In the genomic region with DNA sequence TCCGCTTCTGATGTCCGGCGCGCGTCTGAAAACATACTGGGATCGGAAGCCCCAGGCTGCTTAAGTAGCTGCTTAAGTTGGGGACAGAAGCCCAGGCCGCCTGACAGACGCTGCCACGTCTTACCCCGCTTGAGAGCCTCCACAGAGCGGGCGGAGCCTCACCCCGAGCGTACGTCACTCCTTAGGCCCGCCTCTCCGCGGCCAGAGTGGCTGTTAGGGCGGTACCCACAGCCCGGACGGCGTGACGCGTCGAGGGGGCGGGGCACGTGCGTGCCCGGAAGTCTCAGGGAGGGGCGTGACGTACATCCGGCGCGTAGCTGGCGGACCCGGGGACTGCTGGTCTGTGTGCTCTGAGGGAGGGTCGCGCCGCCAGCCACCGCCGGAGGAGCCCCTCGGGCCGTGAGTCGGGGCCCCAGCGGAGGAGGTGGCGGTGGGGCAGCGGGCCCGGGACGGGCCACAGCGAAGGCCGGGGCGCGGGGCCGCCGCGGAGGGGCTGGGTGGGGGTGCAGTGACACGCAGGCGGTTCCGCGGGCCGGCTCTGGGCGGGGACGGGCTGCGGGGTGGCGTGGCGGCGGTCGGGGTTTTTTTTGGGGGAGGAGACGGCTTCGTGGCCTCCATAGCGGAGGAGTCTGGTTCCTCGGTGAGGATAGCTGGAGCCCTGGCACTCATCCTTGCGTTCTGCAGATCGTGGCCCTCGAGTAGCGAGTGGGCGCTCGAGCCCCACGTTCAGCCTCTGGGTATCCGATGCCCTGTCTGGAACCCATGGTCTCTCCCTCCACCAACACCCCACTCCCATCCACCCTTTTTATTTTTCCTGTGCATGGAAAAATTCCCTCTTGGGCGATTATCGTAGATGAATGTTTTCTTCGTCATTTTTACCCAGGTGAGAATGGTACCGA, we compare ENCODE assay signal across 7 mouse cellular contexts. TPM values are rescaled to one million over a fixed set of nuclear protein-coding genes. Genes with fewer than 3 reads are reported as not detected.
DNase-seq lines count a peak whose midpoint lies in the region; ATAC-seq lines count a peak whose summit lies in the region.

A gene (plus strand): TSS at position 285 of the 899 bp plus-strand sequence.

- H3K4me1 ChIP-seq in intestine, embryonic 16.5 days (ENCODE audit: control insufficient read depth, insufficient read depth, low read length): 0 out of 2 replicates have a peak, but pooled peaks cover 3% of the 10 kb centered on the region
- peaks cover 12% of the 10 kb centered on the region for H3K4me1 ChIP-seq in midbrain, embryonic 11.5 days (ENCODE audit: control insufficient read depth, insufficient read depth, low read length)

- H3K9me3 ChIP-seq in intestine, embryonic 16.5 days (ENCODE audit: control insufficient read depth, low read length): no peaks in the 10 kb centered on the region
- no peaks in the 10 kb centered on the region for H3K9me3 ChIP-seq in midbrain, embryonic 11.5 days (ENCODE audit: control insufficient read depth, low read length)

- peak within 1 kb of the TSS; percentile 93 for H3K4me3 ChIP-seq in intestine, embryonic 16.5 days (ENCODE audit: low read length)
- peak within 1 kb of the TSS; percentile 99 for H3K4me3 ChIP-seq in midbrain, embryonic 11.5 days (ENCODE audit: low read depth, low read length)

- H3K9ac ChIP-seq in intestine, embryonic 16.5 days (ENCODE audit: low read depth, low read length): peak within 1 kb of the TSS; percentile 98
- peak within 1 kb of the TSS; percentile 87 for H3K9ac ChIP-seq in midbrain, embryonic 11.5 days (ENCODE audit: low read length)

- intact Hi-C loops in left cerebral cortex, postnatal 36 days (cut with DNase I): loop anchor here (1.0 kb wide), 1 partner anchor 15 kb away; a partner anchor contains a TSS

- H3K27me3 ChIP-seq in intestine, embryonic 16.5 days (replicated peaks; ENCODE audit: control insufficient read depth, insufficient read depth, low read length): no peaks in the 10 kb centered on the region
- H3K27me3 ChIP-seq in midbrain, embryonic 11.5 days (ENCODE audit: control insufficient read depth, insufficient read depth, low read length): no peaks in the 10 kb centered on the region

- ATAC-seq in intestine, embryonic 16.5 days: peak; percentile 100
- ATAC-seq in midbrain, embryonic 11.5 days (ENCODE audit: low FRiP score): peak; percentile 100

- peak within 1 kb of the TSS; percentile 87 for H3K4me2 ChIP-seq in intestine, embryonic 16.5 days (ENCODE audit: low read depth, low read length)
- peak within 1 kb of the TSS; percentile 88 for H3K4me2 ChIP-seq in midbrain, embryonic 11.5 days

- under 1% methylated on average over 80 of the region's 84 CpGs for WGBS in intestine, embryonic 16.5 days
- WGBS in midbrain, embryonic 11.5 days: under 1% methylated on average over 78 of the region's 84 CpGs

- H3K27ac ChIP-seq in intestine, embryonic 16.5 days (ENCODE audit: low read length): peak within 1 kb of the TSS; percentile 84
- H3K27ac ChIP-seq in midbrain, embryonic 11.5 days (ENCODE audit: low read depth, low read length): peak within 1 kb of the TSS; percentile 31

- H3K36me3 ChIP-seq in intestine, embryonic 16.5 days (ENCODE audit: control insufficient read depth, insufficient read depth, low read length): no peaks in the 10 kb centered on the region
- H3K36me3 ChIP-seq in midbrain, embryonic 11.5 days (ENCODE audit: control insufficient read depth, insufficient read depth, low read length): peaks cover 5% of the 10 kb centered on the region; the same call in 1 of the 2 replicates

- peak; percentile 99 for DNase-seq in adrenal gland, adult 2 months
- DNase-seq in embryo, embryonic 11.5 days (ENCODE audit: low read depth, low spot score): peak; percentile 96
- peak; percentile 97 to 99 for DNase-seq in gastrocnemius, postnatal 4 days (ENCODE audit: low spot score in 2 of 2)
- peak; percentile 99 for DNase-seq in left cerebral cortex, postnatal 36 days (ENCODE audit: low spot score in 2 of 2)
- peak; percentile 100 for DNase-seq in midbrain, embryonic 11.5 days (ENCODE audit: low spot score, missing footprints)
- DNase-seq in skeletal muscle tissue, adult 2 months (ENCODE audit: low read depth, low spot score): peak; percentile 98

RNA-seq across cellular contexts. Expression of the gene that starts here (rescaled TPM):
- 100 to 1,000 TPM; 199 to 205 TPM for total RNA-seq in adrenal gland, adult 2 months (2021)
- 113 and 119 TPM in 2 replicates for polyA plus RNA-seq in adrenal gland, adult 2 months (2012; rRNA removed)
- 100 to 1,000 TPM; 179 to 184 TPM for total RNA-seq in gastrocnemius, postnatal 4 days (2021)
- 169 and 178 TPM in 2 replicates for polyA plus RNA-seq in intestine, embryonic 16.5 days (2015; fragmentation: Nextera tagmentation; extraction: Ambion mirVana)
- 100 to 1,000 TPM; 122 to 128 TPM for total RNA-seq in left cerebral cortex, postnatal 36 days (2021)
- polyA plus RNA-seq in midbrain, embryonic 11.5 days (2014; fragmentation: Nextera tagmentation; extraction: Ambion mirVana): 245 and 255 TPM in 2 replicates

Comparison
In these comparisons a context has a peak if more than half of its experiments do, and no peak if none do; other contexts are left out.
1. Peak in every context shown above with its lines: DNase-seq, ATAC-seq, H3K4me3 ChIP-seq and H3K27ac ChIP-seq.